Mouse (Mus musculus): Measurements from ENCODE around the gene Hmgcl.

Hmgcl gene

GRCm38 (mm10) chr4:135981524-135982063 is 35.3 kb downstream of the Hmgcl start:
- DNase-seq (ENCODE audit: extremely low read depth, insufficient read length, low spot score), result no peak

- no peak for DNase-seq (ENCODE audit: extremely low read depth, insufficient read length, low spot score)
Observed at GRCm38 (mm10) chr4:135984556-135984955, 38.3 kb downstream of the Hmgcl start.

- DNase-seq (ENCODE audit: extremely low read depth, insufficient read length, low spot score), result no peak
Observed at GRCm38 (mm10) chr4:135985193-135985592, 38.9 kb downstream of the Hmgcl start.

GRCm38 (mm10) chr4:135985769-135986168 is 39.5 kb downstream of the Hmgcl start:
- DNase-seq (ENCODE audit: extremely low read depth, insufficient read length, low spot score), result no peak

- DNase-seq (ENCODE audit: extremely low read depth, insufficient read length, low spot score), result no peak
Observed at GRCm38 (mm10) chr4:135986301-135986942, 40.2 kb downstream of the Hmgcl start.

GRCm38 (mm10) chr4:135986943-135987710 is 40.9 kb downstream of the Hmgcl start, which contains the start of gene Pithd1:
Pithd1 (minus strand) TSS chr4:135987264.
- DNase-seq (ENCODE audit: extremely low read depth, insufficient read length, low spot score), result peak; percentile 96

GRCm38 (mm10) chr4:135987714-135988113 is 41.5 kb downstream of the Hmgcl start:
- DNase-seq (ENCODE audit: extremely low read depth, insufficient read length, low spot score), result no peak

GRCm38 (mm10) chr4:135993941-135994340 is 47.7 kb downstream of the Hmgcl start:
- DNase-seq (ENCODE audit: extremely low read depth, insufficient read length, low spot score), result no peak

- no peak for DNase-seq (ENCODE audit: extremely low read depth, insufficient read length, low spot score)
Observed at GRCm38 (mm10) chr4:135995118-135995517, 48.9 kb downstream of the Hmgcl start.

- DNase-seq (ENCODE audit: extremely low read depth, insufficient read length, low spot score), result no peak
Observed at GRCm38 (mm10) chr4:136004107-136004675, 57.9 kb downstream of the Hmgcl start.

- DNase-seq (ENCODE audit: extremely low read depth, insufficient read length, low spot score), result no peak
Observed at GRCm38 (mm10) chr4:136004921-136005320, 58.7 kb downstream of the Hmgcl start.

- no peak for DNase-seq (ENCODE audit: extremely low read depth, insufficient read length, low spot score)
Observed at GRCm38 (mm10) chr4:136006821-136007220, 60.6 kb downstream of the Hmgcl start.

- no peak for DNase-seq (ENCODE audit: extremely low read depth, insufficient read length, low spot score)
Observed at GRCm38 (mm10) chr4:136008782-136009447, 62.7 kb downstream of the Hmgcl start.

- no peak for DNase-seq (ENCODE audit: extremely low read depth, insufficient read length, low spot score)
Observed at GRCm38 (mm10) chr4:136010586-136010985, 64.3 kb downstream of the Hmgcl start.
